Mouse (Mus musculus) neural tube, embryonic 15.5 days (tissue): ENCODE data around the gene Erg. TPM values are rescaled to one million over a fixed set of nuclear protein-coding genes. Genes with fewer than 3 reads are reported as not detected.

Experiments
- ATAC-seq: fragments of 200-750 bp; cut with Nextera tagmentation; 2 replicates; pipeline ENCODE4 v1.8.0; 2017; ENCODE audit warnings: mild to moderate bottlenecking, moderate TSS enrichment, moderate library complexity; ENCODE audit not compliant: low FRiP score
- H3K27ac ChIP-seq: fragments of 300-500 bp; sonication (generic); replicated peaks from 2 replicates; pipeline ENCODE4 v1.5.1; 2015; ENCODE audit warnings: mild to moderate bottlenecking, inconsistent platforms
- H3K27me3 ChIP-seq: fragments of 300-500 bp; sonication (generic); replicated peaks from 2 replicates; pipeline ENCODE4 v1.6.1; 2015; ENCODE audit warnings: inconsistent platforms
- H3K36me3 ChIP-seq: fragments of 300-500 bp; sonication (generic); 2 replicates; pipeline ENCODE4 v1.6.1; 2015; ENCODE audit warnings: inconsistent platforms
- H3K4me1 ChIP-seq: fragments of 300-500 bp; sonication (generic); 2 replicates; pipeline ENCODE4 v1.6.1; 2015; ENCODE audit warnings: inconsistent platforms
- H3K4me2 ChIP-seq: fragments of 300-500 bp; sonication (generic); 2 replicates; pipeline ENCODE4 v1.6.1; 2015; ENCODE audit warnings: inconsistent platforms, mild to moderate bottlenecking, moderate library complexity
- H3K4me3 ChIP-seq: fragments of 300-500 bp; sonication (generic); replicated peaks from 2 replicates; pipeline ENCODE4 v1.5.1; 2015; ENCODE audit warnings: mild to moderate bottlenecking, inconsistent platforms
- H3K9ac ChIP-seq: fragments of 300-500 bp; sonication (generic); replicated peaks from 2 replicates; pipeline ENCODE4 v1.6.1; 2015; ENCODE audit warnings: mild to moderate bottlenecking, inconsistent platforms
- H3K9me3 ChIP-seq: fragments of 300-500 bp; sonication (generic); replicated peaks from 2 replicates; pipeline ENCODE4 v1.6.1; 2016; ENCODE audit warnings: inconsistent platforms
- WGBS: fragments of 180-500 bp; shearing (Covaris S2); methylation state at CpG from one replicate; pipeline ENCODE4 v1.1.7; 2015; ENCODE audit warnings: mixed read lengths; 5-methylcytosine and 5-hydroxymethylcytosine counted together
- polyA plus RNA-seq: library from polyadenylated mRNA; unstranded; fragments of >200 nt; fragmentation: Nextera tagmentation; extraction: Ambion mirVana; gene quantifications from 2 replicates; pipeline ENCODE4 v1.2.1, GENCODE M21; 2015

Gene Erg
- polyA plus RNA-seq, 1 experiment from 2014 or later = 2.3 TPM

- no peak for ATAC-seq
- no peak overlapping the region for H3K27ac ChIP-seq
Observed at GRCm38 (mm10) chr16:95405496-95405895, 180.9 kb downstream of the Erg start.

GRCm38 (mm10) chr16:95403453-95403852 is 182.9 kb downstream of the Erg start:
- Histone ChIP-seq H3K9me3 (no peaks in the 10 kb centered on the region), H3K27ac (no peak overlapping the region), H3K9ac (no peak overlapping the region), H3K27me3 (no peaks in the 10 kb centered on the region), H3K4me1 (peaks cover 8% of the 10 kb centered on the region), H3K4me2 (no peak overlapping the region), H3K4me3 (no peak overlapping the region), H3K36me3 (no peaks in the 10 kb centered on the region)
- no peak for ATAC-seq
- WGBS = 87% methylated on average over 5 of the region's 5 CpGs

More at GRCm38 (mm10) chr16:95405496-95405895, 180.9 kb downstream of the Erg start:
- Histone ChIP-seq H3K9me3 (no peaks in the 10 kb centered on the region), H3K36me3 (no peaks in the 10 kb centered on the region), H3K4me2 (no peak overlapping the region), H3K4me1 (0 out of 2 replicates have a peak, but pooled peaks cover 5% of the 10 kb centered on the region), H3K4me3 (no peak overlapping the region), H3K27me3 (no peaks in the 10 kb centered on the region), H3K9ac (no peak overlapping the region)
- 91% methylated on average over 3 of the region's 3 CpGs for WGBS

- Histone ChIP-seq H3K4me3 (no peak overlapping the region), H3K9me3 (no peaks in the 10 kb centered on the region), H3K9ac (no peak overlapping the region), H3K27me3 (no peaks in the 10 kb centered on the region), H3K4me1 (peaks cover 6% of the 10 kb centered on the region), H3K27ac (no peak overlapping the region), H3K36me3 (no peaks in the 10 kb centered on the region), H3K4me2 (no peak overlapping the region)
- no peak for ATAC-seq
- 85% methylated on average over 9 of the region's 9 CpGs for WGBS
Observed at GRCm38 (mm10) chr16:95401869-95402268, 184.5 kb downstream of the Erg start.

- no peaks in the 10 kb centered on the region for H3K27me3 ChIP-seq
- ATAC-seq = no peak
- H3K27ac ChIP-seq = no peak overlapping the region
- WGBS = 37% methylated on average over 11 of the region's 11 CpGs
- no peak overlapping the region for H3K4me2 ChIP-seq
- H3K36me3 ChIP-seq = no peaks in the 10 kb centered on the region
- no peak overlapping the region for H3K4me3 ChIP-seq
- H3K4me1 ChIP-seq = peaks cover 6% of the 10 kb centered on the region
- no peaks in the 10 kb centered on the region for H3K9me3 ChIP-seq
- no peak overlapping the region for H3K9ac ChIP-seq
Observed at GRCm38 (mm10) chr16:95398761-95399343, 187.5 kb downstream of the Erg start.

- no peaks in the 10 kb centered on the region for H3K27me3 ChIP-seq
Observed at GRCm38 (mm10) chr16:95390787-95391186, 195.6 kb downstream of the Erg start.

GRCm38 (mm10) chr16:95388811-95389529 is 197.4 kb downstream of the Erg start:
- no peaks in the 10 kb centered on the region for H3K36me3 ChIP-seq
- no peak for ATAC-seq
- no peaks in the 10 kb centered on the region for H3K27me3 ChIP-seq
- no peaks in the 10 kb centered on the region for H3K9me3 ChIP-seq
- H3K4me3 ChIP-seq = no peak overlapping the region
- H3K27ac ChIP-seq = no peak overlapping the region
- 88% methylated on average over 4 of the region's 4 CpGs for WGBS
- H3K9ac ChIP-seq = no peak overlapping the region
- peaks cover 6% of the 10 kb centered on the region; the same call in 1 of the 2 replicates for H3K4me1 ChIP-seq
- no peak overlapping the region for H3K4me2 ChIP-seq

More at GRCm38 (mm10) chr16:95390787-95391186, 195.6 kb downstream of the Erg start:
- H3K4me2 ChIP-seq = no peak overlapping the region
- no peak overlapping the region for H3K27ac ChIP-seq
- H3K9me3 ChIP-seq = no peaks in the 10 kb centered on the region
- 80% methylated on average over 1 of the region's 1 CpGs for WGBS
- no peak for ATAC-seq
- H3K9ac ChIP-seq = no peak overlapping the region
- no peaks in the 10 kb centered on the region for H3K36me3 ChIP-seq
- H3K4me3 ChIP-seq = no peak overlapping the region
- peaks cover 6% of the 10 kb centered on the region; the same call in 1 of the 2 replicates for H3K4me1 ChIP-seq

- ATAC-seq = no peak
- Histone ChIP-seq H3K9ac (no peak overlapping the region), H3K9me3 (no peaks in the 10 kb centered on the region), H3K27ac (no peak overlapping the region), H3K27me3 (no peaks in the 10 kb centered on the region), H3K4me3 (no peak overlapping the region), H3K4me2 (no peak overlapping the region), H3K36me3 (no peaks in the 10 kb centered on the region), H3K4me1 (peaks cover 6% of the 10 kb centered on the region; the same call in 1 of the 2 replicates)
- WGBS = 93% methylated on average over 5 of the region's 5 CpGs
Observed at GRCm38 (mm10) chr16:95388292-95388691, 198.1 kb downstream of the Erg start.

GRCm38 (mm10) chr16:95387008-95387407 is 199.4 kb downstream of the Erg start:
- H3K27ac ChIP-seq = no peak overlapping the region
- H3K4me3 ChIP-seq = no peak overlapping the region
- H3K4me2 ChIP-seq = no peak overlapping the region
- no peak overlapping the region for H3K9ac ChIP-seq
- no peaks in the 10 kb centered on the region for H3K9me3 ChIP-seq
- WGBS = 82% methylated on average over 2 of the region's 2 CpGs
- no peaks in the 10 kb centered on the region for H3K36me3 ChIP-seq
- no peak for ATAC-seq
- H3K27me3 ChIP-seq = no peaks in the 10 kb centered on the region
- H3K4me1 ChIP-seq = peaks cover 6% of the 10 kb centered on the region; the same call in 1 of the 2 replicates

- no peaks in the 10 kb centered on the region for H3K27me3 ChIP-seq
- H3K9ac ChIP-seq = no peak overlapping the region
- no peak overlapping the region for H3K27ac ChIP-seq
- peaks cover 6% of the 10 kb centered on the region; the same call in 1 of the 2 replicates for H3K4me1 ChIP-seq
- no peaks in the 10 kb centered on the region for H3K9me3 ChIP-seq
- ATAC-seq = no peak
- no peak overlapping the region for H3K4me2 ChIP-seq
- H3K4me3 ChIP-seq = no peak overlapping the region
- H3K36me3 ChIP-seq = no peaks in the 10 kb centered on the region
- WGBS = 92% methylated on average over 7 of the region's 7 CpGs
Observed at GRCm38 (mm10) chr16:95385299-95385973, 201.0 kb downstream of the Erg start.

GRCm38 (mm10) chr16:95384590-95385148 is 201.7 kb downstream of the Erg start:
- no peak overlapping the region for H3K9ac ChIP-seq
- no peak overlapping the region for H3K4me3 ChIP-seq
- no peaks in the 10 kb centered on the region for H3K36me3 ChIP-seq
- H3K4me2 ChIP-seq = no peak overlapping the region
- no peak for ATAC-seq
- no peak overlapping the region for H3K27ac ChIP-seq
- WGBS = 87% methylated on average over 9 of the region's 9 CpGs
- H3K4me1 ChIP-seq = peaks cover 6% of the 10 kb centered on the region; the same call in 1 of the 2 replicates
- H3K27me3 ChIP-seq = no peaks in the 10 kb centered on the region
- no peaks in the 10 kb centered on the region for H3K9me3 ChIP-seq

GRCm38 (mm10) chr16:95382251-95382650 is 204.1 kb downstream of the Erg start:
- Histone ChIP-seq H3K9ac (no peak overlapping the region), H3K9me3 (no peaks in the 10 kb centered on the region), H3K36me3 (no peaks in the 10 kb centered on the region), H3K4me2 (no peak overlapping the region), H3K4me1 (peaks cover 6% of the 10 kb centered on the region; the same call in 1 of the 2 replicates), H3K4me3 (no peak overlapping the region), H3K27ac (no peak overlapping the region), H3K27me3 (no peaks in the 10 kb centered on the region)
- 76% methylated on average over 5 of the region's 5 CpGs for WGBS
- ATAC-seq = no peak
